Mouse (Mus musculus) heart, adult 2 months (tissue): ENCODE measurements around the gene Pex5l.

Experiments used
- CTCF ChIP-seq: fragments of 200-600 bp; IDR thresholded peaks from 2 replicates; pipeline ENCODE4 v1.8.1; 2022; ENCODE audit warnings: antibody characterized with exemption, mild to moderate bottlenecking, moderate library complexity
- EP300 ChIP-seq: fragments of 200-500 bp; IDR thresholded peaks from 2 replicates; pipeline ENCODE4 v1.6.1; 2011; ENCODE audit warnings: low read depth, low read length, control low read depth; ENCODE audit not compliant: insufficient read depth
- POLR2A ChIP-seq: fragments of 200-500 bp; IDR thresholded peaks from 2 replicates; pipeline ENCODE4 v1.6.1; 2011; ENCODE audit warnings: mild to moderate bottlenecking, low read depth, low read length, control low read depth; ENCODE audit not compliant: insufficient read depth

DNA sequence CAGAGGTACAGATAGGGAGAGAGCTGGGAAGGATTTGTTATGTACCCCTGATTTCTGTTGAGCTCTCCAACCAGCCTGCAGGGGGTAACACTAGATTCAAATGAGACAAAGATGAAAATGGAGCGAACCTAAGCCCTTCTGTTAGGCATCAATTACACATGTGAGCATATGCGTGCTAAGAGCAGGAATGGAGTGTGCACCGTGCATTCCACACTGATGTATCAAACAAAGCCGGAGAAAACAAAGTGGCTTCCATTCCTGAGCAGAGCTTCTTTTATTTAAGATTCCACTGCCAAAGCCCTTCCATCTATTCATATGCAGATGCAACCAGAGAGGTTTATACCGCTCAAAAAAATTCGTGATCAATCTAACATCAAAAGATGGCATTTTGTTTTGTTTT, 79.5 kb downstream of the Pex5l start:
- TF ChIP-seq CTCF (no peak), POLR2A (no peak), EP300 (no peak)
